Mouse (Mus musculus) right cerebral cortex, postnatal 10 days (tissue): ENCODE data around the gene Rbm34.
A peak's percentile ranks its signal among the peaks of the same experiment; 100 is the strongest.
"Not testable (repeated sequence)": the region's sequence is repeated elsewhere in the genome, so short reads cannot be mapped to it uniquely, and the experiment has no call there.

Experiments used
- DNase-seq, 2 experiments: peaks; one replicate each; pipeline ENCODE4 v3.0.0; 2021; ENCODE audit warnings: low spot score in 2 of 2

Rbm34 gene

GRCm38 (mm10) chr8:126970579-126971313, at the start of gene Rbm34:
Gene Rbm34 (minus strand): TSS chr8:126971071.
- DNase-seq = peak; percentile 95 to 96

DNA sequence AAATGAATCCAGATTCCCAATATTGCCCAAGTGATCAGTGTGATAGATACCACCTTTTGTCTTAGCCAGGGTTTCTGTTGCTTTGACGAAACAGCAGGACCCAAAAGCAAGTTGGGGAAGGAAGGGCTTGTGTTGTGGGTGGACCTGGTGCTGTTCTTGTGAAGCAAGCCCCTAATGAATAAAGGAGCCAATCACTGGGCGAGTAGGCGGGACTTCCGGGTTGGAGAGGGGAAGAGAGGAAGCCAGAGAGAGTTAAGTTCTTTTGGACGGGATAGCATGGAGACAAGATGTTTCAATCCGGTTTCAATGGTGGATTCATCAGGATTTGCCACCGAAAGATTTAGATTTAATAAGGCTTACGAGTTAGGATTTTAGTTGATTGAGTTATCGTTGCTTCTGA, 40.8 kb upstream of the Rbm34 start:
- no peak for DNase-seq

- no peak for DNase-seq
Observed at GRCm38 (mm10) chr8:126994506-126994905, 23.6 kb upstream of the Rbm34 start.

DNA sequence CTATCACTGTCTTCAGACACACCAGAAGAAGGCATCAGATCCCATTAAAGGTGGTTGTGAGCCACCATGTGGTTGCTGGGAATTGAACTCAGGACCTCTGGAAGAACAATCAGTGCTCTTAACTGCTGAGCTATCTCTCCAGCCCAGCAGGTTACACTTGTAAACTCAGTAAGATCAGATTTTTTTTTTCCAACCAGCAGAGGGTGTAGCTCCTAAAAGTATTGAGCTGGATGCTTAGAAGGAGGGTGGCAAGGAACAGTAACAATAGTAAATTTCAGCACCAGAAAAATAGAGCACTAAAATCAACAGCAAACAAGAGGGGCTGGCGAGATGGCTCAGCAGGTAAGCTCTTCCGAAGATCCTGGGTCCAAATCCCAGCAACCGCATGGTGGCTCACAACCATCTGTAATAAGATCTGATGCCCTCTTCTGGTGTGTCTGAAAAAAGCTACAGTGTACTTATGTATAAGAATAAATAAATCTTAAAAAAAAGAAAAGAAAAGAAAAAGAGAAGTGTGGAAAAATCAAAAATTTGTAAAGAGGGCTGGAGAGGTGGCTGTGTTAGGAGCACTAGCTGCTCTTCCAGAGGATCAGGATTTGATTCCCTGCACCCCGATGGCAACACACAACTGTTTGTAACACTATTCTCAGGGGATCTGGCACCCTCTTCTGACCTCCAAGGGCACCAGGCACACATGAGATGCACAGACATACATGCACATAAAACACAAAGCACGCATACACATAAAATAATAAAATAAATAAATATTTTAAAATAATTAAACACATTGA, 18.7 kb upstream of the Rbm34 start:
- no peak for DNase-seq

DNA sequence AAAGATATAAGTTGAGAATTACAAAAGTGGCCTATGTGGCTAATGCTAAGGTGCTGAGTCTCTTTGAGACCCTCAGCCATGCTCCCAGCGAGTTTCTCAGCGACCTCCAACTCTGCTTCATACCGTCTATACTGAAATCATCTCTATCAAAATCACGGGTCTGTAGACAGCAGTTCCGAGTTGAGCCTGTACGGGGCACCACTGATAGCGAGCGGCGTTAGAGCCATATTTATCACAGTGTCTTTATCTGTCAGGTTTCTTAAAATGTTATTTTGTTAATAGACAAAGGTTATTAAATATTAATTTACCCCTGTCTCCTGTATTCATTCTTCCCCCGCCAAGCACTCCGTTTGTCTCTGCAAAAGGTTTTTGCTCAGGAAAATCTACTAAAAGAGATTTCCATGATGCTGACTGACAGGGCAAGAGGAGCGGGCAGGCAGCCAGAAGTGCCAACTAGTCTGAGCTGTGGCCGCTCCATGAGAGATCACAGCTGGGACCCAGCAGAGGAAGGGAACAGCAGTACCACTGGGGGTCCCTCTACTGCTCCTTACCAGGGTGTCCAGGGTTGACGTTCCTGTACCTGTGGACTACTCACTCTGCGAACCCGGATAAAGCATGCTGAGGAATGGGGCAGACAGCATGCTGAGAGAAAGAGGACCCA, 17.6 kb upstream of the Rbm34 start:
- DNase-seq = no peak

DNA sequence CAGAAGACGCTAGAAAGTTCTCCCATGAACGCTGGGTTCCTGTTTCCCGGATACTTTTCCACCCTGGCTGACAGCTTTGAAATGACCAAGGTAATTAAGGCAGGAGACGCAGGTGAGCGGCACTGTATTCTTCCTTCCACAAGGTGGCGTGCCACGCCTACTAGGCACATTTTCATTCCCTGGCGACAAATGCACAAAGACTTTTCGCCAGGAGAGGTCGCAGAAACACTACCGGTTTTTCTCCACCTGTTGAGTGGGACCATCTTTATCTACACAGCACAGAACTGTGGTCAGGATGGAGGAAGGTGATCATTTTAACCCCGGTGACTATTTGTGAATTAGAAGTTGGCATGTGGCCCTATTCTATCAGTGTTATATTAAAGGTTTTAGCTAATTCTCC, 15.6 kb upstream of the Rbm34 start:
- peak; percentile 73 to 84 for DNase-seq

DNA sequence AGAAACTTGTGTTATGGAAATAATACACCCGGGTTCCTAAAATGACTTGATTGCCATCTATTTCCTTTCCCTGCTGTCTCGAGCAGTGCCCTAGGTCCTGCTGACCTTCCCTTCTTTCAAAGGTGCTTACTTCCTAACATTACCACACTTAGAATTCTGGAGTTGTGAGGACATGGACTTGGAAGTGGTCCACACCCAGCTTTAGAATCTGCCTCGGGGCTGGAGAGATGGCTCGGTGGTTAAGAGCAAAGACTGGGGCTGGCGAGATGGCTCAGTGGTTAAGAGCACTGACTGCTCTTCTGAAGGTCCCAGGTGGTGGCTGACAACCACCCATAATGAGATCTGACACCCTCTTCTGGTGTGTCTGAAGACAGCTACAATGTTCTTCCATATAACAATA, 9.2 kb upstream of the Rbm34 start:
- no peak for DNase-seq

- DNase-seq = no peak
Observed at GRCm38 (mm10) chr8:126979091-126979920, 8.4 kb upstream of the Rbm34 start.

DNA sequence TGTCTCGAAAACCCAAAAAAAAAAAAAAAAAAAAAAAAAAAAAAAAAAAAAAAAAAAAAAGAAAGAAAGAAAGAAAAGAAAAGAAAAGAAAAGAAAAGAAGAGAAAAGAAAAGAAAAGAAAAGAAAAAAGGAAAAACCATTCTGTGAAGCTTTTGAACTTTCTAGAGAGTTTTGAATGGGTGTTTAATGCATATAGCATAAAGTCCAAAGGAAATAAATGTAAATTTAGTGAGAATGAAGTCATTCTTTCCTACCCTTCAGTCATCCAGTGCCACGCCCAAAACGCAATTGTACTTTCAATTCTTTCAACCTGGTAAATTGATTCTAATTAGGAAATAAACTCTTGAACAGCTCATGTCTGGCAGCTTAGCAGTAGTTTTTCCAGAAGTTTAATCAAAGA, 7.7 kb upstream of the Rbm34 start:
- DNase-seq = not testable (repeated sequence)

DNA sequence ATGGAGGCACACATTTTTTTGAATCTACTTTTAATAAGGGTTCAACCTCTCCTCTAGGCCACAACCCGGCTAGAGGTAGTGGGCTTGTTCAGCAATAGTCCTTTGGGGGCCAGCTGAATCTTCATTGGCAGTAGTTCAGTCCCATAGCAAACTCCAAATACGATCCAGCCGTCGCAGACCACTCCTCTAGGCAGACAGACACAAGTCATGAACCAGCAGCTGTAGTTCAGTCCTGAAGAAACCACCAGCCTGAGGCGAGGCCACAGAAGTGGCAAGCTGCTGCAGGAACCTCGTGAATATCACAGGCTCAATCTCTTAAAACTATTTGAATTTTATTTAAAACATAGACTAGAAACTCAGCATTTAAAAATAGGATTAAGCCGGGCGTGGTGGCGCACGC, 7.2 kb upstream of the Rbm34 start:
- DNase-seq = no peak

DNA sequence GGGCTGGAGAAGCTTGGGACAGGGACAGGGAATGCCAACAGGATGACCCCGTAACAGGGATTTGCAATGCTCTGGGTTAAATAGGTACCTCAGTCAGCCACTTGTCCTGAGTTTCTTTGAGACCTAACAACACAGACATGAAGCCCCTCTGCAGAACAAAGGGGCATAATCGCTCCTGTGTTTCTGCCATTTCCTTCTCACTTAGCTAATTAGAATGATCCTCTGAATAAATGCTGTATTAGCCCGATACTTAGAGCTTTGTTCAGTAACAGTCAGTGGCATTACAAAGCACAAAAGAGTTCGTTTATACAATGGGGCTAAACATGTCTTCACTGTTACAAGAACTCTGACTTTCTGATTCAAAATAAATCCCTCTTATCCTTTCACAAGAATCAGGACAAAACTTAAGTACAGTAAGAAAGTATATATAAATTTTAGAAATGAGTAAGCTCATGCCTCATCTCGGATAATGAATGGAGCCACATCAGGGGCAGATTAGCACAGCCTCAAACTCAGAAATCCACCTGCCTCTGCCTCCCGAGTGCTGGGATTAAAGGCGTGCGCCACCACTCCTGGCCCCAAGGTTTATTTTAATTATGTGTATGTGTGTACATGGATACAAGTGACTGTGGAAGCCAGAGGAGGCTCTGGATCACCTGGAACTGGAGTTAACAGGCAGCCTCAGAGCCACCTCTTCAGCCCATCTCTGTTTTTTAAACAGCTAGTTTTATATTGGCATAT, 5.9 kb upstream of the Rbm34 start:
- DNase-seq = no peak

- no peak for DNase-seq
Observed at GRCm38 (mm10) chr8:126975706-126976105, 4.8 kb upstream of the Rbm34 start.

DNA sequence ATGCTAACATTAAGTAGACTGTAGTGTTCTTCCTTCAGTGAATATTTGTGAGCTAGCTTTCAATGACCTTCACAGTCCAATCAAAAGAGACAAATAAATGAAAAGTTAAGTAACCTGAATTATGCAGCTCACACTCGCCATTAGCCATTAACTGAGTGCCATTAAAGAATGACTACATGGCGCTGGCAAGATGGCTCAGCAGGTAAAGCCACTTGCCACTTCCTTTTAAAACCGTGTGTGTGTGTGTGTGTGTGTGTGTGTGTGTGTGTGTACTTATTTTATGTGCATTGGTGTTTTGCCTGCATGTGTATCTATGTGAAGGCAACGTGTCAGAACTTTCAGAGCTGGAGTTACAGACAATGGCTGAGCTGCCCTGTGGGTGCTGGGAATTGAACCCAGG, 3.6 kb upstream of the Rbm34 start:
- DNase-seq = no peak

- DNase-seq = no peak
Observed at GRCm38 (mm10) chr8:126973686-126974265, 2.9 kb upstream of the Rbm34 start.

GRCm38 (mm10) chr8:126972649-126973048, 1.8 kb upstream of the Rbm34 start:
- DNase-seq = no peak

DNA sequence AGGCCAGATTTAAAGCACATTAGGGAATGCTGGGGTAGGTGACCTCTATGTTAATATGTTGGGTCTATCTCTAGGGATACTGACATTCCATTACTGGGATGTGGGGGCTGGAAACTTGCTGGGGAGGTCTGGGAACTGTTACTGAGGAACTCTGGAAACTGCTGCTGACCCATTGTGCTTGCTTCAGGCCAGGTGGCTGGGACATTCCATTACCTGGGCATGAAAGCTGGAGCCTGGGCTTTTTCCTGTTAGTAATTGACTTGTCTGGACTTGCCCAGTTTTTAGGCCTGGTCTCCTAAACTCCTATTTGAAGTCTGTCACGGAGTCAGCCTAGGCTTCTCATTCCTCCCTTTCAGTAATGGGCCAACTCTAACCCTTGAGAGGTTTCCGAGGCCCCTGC, 1.2 kb upstream of the Rbm34 start:
- DNase-seq = no peak

DNA sequence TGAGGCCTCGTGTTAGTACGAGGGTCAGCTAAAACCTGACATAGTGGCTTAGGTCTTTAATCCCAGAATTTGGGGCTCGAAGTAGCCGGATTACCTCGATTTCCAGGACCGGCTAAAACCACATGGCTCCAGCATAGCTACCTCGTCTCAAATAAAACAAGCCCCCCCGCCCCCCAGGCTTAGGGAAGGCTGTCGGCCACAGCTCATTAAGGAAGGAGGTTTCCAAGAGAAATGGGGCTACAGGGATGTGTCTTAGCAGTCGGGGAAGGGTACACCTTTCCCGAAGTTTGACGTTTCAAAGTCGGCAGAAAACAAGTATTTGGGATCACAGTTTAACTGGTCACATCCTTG, 418 bp upstream of the Rbm34 start:
- no peak for DNase-seq

GRCm38 (mm10) chr8:126969546-126969945, 1.3 kb downstream of the Rbm34 start:
- DNase-seq = no peak

- DNase-seq = no peak
Observed at GRCm38 (mm10) chr8:126968107-126968506, 2.8 kb downstream of the Rbm34 start.

DNA sequence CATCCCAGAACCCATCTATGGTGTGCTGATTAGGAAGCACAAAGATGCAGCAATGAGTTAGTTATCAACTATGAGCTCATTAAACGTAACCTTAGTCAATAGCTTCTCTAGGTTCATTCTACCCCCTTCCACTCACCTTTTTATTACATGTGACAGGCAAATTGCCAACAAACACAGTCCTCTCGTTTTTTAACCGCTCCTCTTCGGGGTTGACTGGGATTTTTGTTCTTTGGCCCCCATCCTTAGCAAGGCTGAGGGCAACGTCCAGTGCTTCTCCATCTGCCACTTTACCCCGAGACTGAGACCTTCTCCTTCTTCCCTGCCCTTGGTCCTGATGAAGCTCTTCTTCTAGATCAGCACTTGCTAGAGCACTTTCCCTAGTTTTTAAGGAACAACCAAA, 5.6 kb downstream of the Rbm34 start:
- DNase-seq = no peak

- no peak for DNase-seq
Observed at GRCm38 (mm10) chr8:126962871-126963270, 8.0 kb downstream of the Rbm34 start.
